Mouse (Mus musculus): ENCODE measurements around the gene Tagln2. TPM values are rescaled to one million over a fixed set of nuclear protein-coding genes. Genes with fewer than 3 reads are reported as not detected.

The Tagln2 gene
- total RNA-seq, 2 experiments from 2014 or later: 16.4 to 23.4 TPM

- DNase-seq: no peak
- H3K27ac ChIP-seq: no peak overlapping the region
- TF ChIP-seq CTCF (IDR thresholded peaks at IDR 0.05): no peak
- intact Hi-C loops (cut with DNase I): no loop called here
- no peak overlapping the region for H3K4me3 ChIP-seq
Measured at GRCm38 (mm10) chr1:172463387-172464333, 36.2 kb upstream of the Tagln2 start.

GRCm38 (mm10) chr1:172468301-172468877 is 31.5 kb upstream of the Tagln2 start:
- intact Hi-C loops (cut with DNase I): no loop called here
- no peak overlapping the region for H3K27ac ChIP-seq
- no peak overlapping the region for H3K4me3 ChIP-seq
- DNase-seq: no peak
- no peak for TF ChIP-seq CTCF (IDR thresholded peaks at IDR 0.05)

GRCm38 (mm10) chr1:172469373-172469772 is 30.5 kb upstream of the Tagln2 start:
- intact Hi-C loops (cut with DNase I): no loop called here
- Histone ChIP-seq H3K4me3 (no peak overlapping the region), H3K27ac (no peak overlapping the region)
- DNase-seq: no peak
- no peak for TF ChIP-seq CTCF (IDR thresholded peaks at IDR 0.05)

GRCm38 (mm10) chr1:172469810-172470448 is 29.9 kb upstream of the Tagln2 start:
- H3K4me3 ChIP-seq: no peak overlapping the region
- TF ChIP-seq CTCF (IDR thresholded peaks at IDR 0.05): no peak
- intact Hi-C loops (cut with DNase I): no loop called here
- no peak overlapping the region for H3K27ac ChIP-seq
- DNase-seq: no peak

GRCm38 (mm10) chr1:172472909-172473308 is 26.9 kb upstream of the Tagln2 start:
- TF ChIP-seq CTCF (IDR thresholded peaks at IDR 0.05): no peak
- no peak overlapping the region for H3K4me3 ChIP-seq
- DNase-seq: no peak
- H3K27ac ChIP-seq: no peak overlapping the region
- intact Hi-C loops (cut with DNase I): no loop called here

GRCm38 (mm10) chr1:172474196-172474595 is 25.7 kb upstream of the Tagln2 start:
- intact Hi-C loops (cut with DNase I): no loop called here
- TF ChIP-seq CTCF (IDR thresholded peaks at IDR 0.05): no peak
- Histone ChIP-seq H3K27ac (no peak overlapping the region), H3K4me3 (no peak overlapping the region)
- no peak for DNase-seq

- no peak for TF ChIP-seq CTCF (IDR thresholded peaks at IDR 0.05)
- intact Hi-C loops (cut with DNase I): no loop called here
- no peak for DNase-seq
- Histone ChIP-seq H3K27ac (no peak within 1 kb of the TSS), H3K4me3 (peak within 1 kb of the TSS; percentile 3; the same call in 1 of the 2 replicates)
Measured at GRCm38 (mm10) chr1:172475054-172475741, 24.6 kb upstream of the Tagln2 start, which contains the start of gene Slamf9. Slamf9 (plus strand) TSS chr1:172475358.

GRCm38 (mm10) chr1:172478020-172478419 is 21.8 kb upstream of the Tagln2 start:
- TF ChIP-seq CTCF (IDR thresholded peaks at IDR 0.05): no peak
- intact Hi-C loops (cut with DNase I): no loop called here
- DNase-seq: no peak
- Histone ChIP-seq H3K4me3 (no peak overlapping the region), H3K27ac (no peak overlapping the region)

GRCm38 (mm10) chr1:172480376-172480775 is 19.5 kb upstream of the Tagln2 start:
- DNase-seq: no peak
- intact Hi-C loops (cut with DNase I): no loop called here
- Histone ChIP-seq H3K27ac (no peak overlapping the region), H3K4me3 (no peak overlapping the region)
- no peak for TF ChIP-seq CTCF (IDR thresholded peaks at IDR 0.05)

GRCm38 (mm10) chr1:172481111-172481510 is 18.7 kb upstream of the Tagln2 start:
- TF ChIP-seq CTCF (IDR thresholded peaks at IDR 0.05): no peak
- Histone ChIP-seq H3K4me3 (no peak overlapping the region; the same call in 1 of the 2 replicates), H3K27ac (no peak overlapping the region)
- no peak for DNase-seq
- intact Hi-C loops (cut with DNase I): no loop called here

- TF ChIP-seq CTCF (IDR thresholded peaks at IDR 0.05): peak; percentile 64
- intact Hi-C loops (cut with DNase I): no loop called here
- DNase-seq: peak; percentile 86
- Histone ChIP-seq H3K27ac (peak within 1 kb of the TSS; percentile 53), H3K4me3 (peak within 1 kb of the TSS; percentile 74)
Measured at GRCm38 (mm10) chr1:172481540-172482280, 18.1 kb upstream of the Tagln2 start, which contains the start of gene Igsf9. Igsf9 (plus strand) TSS chr1:172481788.

Data from gastrocnemius, adult 2 months (tissue).